Mouse (Mus musculus) CH12F3 (cell line): ENCODE measurements around the gene Gm43191.
"Not testable (repeated sequence)": the region's sequence is repeated elsewhere in the genome, so short reads cannot be mapped to it uniquely, and the experiment has no call there.

Source experiments
- in situ Hi-C: fragments of 300-500 bp; cut with MboI; formaldehyde crosslinking; loops from 2 replicates; pipeline ENCODE4 v1.14.3; 2020; ENCODE audit warnings: low sequenced_read_pairs

Gm43191 gene

DNA sequence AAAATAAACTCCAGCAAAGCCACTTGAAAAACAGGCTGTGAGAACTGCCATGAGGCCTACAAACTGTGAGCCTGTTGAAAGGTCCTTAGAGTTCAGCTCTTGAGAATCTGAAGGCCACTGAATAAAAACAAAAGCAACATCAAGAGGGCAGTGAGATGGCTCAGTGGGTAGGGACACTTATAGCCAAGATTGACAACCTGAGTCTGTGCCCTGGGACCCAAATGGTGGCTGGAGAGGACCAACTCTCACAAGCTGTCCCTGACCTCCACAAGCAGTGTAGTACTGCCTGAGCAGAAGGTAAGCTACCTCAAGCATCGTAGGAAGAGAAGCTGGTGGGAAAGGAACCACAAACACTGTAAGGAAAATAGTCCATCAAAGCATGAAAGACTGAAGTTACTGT lies at the start of gene Gm43191:
Gm43191 (minus strand) TSS at position 101 of the 400 bp plus-strand sequence.
- in situ Hi-C loops: no loop called here

DNA sequence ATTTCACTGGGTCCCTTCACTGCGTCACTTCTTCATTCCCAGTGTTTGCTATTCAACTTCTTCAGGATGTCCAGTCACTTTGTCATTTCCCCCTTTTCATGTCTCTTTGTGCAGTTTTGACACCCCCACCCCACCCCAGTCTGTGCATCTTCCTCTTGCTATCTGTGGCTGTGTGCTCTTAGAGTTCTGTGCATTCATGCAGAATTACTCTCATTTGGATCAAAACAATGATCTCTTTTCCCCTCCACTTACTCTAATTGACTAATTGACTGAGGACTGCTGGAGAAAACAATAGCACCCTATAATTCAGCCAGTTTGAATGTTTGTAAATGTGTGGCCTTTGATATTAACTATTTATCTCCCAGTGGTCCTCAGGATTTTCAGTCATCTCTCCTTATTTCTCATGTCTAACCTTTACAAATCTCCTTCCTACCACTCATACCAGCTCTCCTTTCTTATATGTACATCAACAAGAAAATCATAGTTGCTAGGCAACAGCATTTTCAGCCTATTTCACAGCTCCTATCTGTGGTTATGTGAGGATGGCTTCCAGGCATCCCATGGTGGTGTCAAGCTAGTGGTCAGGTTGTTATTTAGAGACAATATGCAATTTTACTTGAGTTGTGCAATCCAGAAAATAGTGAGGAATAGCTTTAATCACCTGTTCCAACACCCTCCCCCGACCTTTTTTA lies 48.6 kb upstream of the Gm43191 start:
- in situ Hi-C loops: loop anchor here (25.0 kb wide), 1 partner anchor 392 kb away; no protein-coding TSS in a partner anchor

DNA sequence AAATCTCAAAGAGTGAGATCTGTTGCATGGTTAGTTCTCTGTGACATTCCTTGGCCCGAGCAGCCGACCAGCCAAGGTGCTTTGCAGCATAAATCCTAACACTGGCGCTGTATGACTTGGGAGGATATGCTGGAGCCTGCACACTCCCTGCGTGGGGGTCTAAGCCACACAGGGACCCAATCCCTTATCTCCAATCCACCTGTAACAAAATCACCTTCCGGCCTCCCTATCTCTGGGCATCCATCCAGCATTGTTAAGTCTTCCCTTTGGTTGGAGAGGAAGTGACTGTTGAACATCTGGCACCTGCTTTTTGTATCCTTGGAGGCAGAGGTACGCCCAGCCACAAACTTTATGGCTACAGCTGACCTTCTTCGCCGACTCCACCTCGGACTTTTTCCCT lies 45.7 kb upstream of the Gm43191 start:
- in situ Hi-C loops: loop anchor here (25.0 kb wide), 1 partner anchor 390 kb away; no protein-coding TSS in a partner anchor

DNA sequence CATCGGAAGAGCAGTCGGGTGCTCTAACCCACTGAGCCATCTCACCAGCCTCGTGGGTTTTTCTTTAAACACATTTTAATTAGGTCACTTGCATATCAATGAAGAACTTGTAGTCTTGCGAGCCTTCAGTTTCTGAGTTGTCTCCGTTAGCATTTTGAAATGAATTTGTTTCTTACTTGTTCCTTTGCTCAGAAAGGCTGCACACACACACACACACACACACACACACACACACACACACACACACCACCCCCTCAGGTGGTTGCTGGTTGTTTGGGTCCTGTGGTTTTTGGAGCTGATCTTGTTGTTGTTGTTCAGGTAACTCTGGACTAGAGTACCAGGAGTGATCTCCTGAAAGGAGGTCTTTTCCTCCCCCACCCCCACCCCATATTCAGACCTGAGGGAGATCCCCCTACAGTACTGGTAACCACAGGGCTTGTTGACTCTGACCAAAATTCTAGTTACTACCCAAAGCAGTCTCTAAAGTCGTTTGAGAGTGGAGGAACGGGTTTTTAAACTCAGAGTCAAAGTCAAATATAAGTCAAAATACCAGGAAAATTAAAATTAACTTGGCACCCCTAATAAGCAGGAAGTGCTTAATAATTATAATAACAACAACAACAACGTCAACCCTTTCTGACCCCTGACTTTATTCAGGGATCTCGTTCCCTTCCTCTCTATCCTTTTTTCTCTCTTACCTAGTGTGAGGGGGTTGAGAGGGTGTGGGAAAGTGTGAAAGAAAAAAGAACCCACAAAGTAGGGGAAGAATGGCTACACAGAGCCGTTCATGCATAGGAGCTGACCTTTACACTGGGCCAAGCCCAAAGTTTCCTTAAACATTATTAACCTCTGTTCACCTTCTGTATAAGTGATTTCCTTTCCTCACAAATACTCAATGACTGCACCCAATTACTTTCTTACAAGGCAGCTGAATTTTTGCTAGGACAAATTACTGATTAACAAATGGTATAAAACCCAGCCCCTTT lies 42.7 kb upstream of the Gm43191 start:
- in situ Hi-C loops: no loop called here

DNA sequence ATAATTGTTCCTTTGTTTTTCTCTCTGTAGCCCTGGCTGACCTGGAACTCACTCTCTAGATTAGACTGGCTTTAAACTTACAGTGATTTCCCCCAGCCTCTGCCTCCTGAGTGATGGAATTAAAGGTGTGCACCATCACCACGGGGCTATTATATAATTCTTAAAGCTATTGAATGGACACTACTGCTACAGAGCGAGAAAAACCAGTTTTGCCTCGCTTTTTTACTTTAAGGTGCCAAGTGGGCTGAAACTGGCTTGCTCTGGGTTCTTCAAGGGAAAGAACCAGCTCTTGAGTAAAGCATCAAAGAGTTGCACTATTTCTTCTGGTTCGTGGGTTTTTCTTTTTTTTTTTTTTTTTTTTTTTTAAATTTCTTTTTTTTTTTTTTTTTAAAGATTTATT lies 41.9 kb upstream of the Gm43191 start:
- in situ Hi-C loops: no loop called here

DNA sequence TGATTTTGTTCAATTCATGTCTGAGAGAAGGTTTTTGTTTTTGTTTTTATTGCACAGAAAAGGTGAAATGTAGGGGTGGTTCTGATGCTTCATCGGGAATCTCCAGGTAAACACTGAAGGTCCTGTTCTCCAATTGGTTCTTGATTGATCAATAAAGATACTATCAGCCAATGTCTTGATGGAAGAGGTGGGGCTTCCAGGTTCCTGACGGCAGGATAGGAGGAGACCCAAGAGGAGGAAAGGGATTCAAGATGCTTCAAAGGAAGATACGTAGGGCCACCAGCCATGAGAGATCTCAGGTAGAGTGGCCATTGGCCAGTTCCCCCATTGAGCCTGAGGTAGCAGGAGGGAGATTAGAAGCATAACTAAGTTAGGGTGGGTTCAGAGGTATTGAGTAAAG lies 37.9 kb upstream of the Gm43191 start:
- in situ Hi-C loops: no loop called here

DNA sequence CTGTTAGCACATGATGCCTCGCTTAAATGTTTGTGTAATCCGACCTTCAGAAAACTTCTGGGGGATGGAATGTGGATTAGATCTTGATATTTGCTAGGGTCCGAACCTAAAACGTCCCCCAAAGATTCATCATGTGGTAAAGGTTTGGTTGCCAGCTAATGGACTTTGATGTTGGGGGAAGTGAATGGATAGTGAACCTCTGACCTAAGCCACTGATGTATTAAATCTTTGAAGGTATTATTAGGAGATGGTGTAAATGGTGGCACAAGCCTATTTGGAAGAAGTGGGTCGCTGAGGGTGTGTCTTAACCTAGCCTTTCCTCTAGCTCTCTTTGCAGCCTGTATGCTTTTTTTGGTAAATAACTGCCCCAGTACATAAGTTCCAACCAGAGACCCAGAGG lies 32.0 kb upstream of the Gm43191 start:
- in situ Hi-C loops: no loop called here

DNA sequence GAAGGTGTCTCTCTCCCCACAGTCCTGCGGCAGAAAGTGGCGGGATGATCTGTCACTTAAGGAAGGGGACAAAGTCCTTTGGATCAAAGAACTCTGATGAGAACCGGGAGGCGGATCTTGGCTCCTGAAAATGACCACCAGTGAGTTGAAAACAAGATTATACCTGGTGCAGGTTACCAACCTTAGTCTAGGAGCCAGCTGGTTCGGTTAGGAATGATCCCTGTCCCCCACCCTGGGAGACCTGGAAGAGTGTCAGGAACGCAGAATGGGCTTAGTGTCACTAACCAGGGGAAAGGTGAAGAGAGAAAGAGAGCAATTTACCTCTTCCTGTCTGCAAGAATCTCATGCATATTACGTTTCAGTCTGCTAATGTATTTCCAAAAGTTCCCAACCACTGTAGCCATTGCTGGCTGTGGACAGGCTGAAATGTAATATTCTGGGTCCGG lies 31.4 kb upstream of the Gm43191 start, which contains the start of gene Slc35a3:
Slc35a3 (minus strand) TSS at position 396 of the 446 bp plus-strand sequence.
- in situ Hi-C loops: no loop called here

DNA sequence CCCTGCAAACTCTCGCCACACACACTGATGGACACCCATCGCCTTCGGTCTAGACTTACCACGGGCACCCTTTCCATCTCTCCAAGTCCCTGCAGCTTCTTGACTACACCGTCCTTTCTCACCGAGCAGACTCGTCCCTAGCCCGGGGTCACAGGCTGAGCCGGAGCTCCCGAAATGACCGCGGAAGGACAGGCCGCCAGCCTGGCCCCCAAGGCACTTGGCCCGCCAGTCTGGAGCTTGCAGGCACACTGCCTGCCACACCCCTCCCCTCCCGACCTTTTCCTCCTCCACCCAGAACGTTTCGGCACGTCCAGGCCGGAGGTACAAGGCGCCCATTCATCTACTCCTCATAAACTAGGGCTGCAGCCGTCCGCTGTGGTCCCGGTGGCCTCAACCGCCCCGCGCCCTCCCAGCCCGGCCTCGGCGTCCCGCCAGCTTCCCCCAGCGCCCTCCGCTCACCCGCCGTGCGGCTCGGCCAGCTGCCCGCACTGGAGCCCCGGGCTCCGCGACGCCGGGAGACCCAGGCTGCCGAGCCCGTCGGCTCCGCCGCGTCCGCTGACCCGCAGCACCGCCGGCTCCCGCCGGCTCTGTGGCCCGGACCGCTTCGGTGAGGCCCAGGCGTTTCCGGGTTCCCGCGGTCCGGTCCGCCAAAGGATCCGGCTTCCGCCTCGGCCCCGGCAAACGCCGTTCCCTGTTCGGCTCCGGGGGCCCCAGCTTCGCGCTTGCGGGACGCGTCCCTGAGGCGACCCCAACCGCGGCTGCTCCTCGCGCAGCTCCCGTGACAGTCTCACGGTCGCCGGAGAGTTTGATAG lies 30.8 kb upstream of the Gm43191 start:
- in situ Hi-C loops: no loop called here

DNA sequence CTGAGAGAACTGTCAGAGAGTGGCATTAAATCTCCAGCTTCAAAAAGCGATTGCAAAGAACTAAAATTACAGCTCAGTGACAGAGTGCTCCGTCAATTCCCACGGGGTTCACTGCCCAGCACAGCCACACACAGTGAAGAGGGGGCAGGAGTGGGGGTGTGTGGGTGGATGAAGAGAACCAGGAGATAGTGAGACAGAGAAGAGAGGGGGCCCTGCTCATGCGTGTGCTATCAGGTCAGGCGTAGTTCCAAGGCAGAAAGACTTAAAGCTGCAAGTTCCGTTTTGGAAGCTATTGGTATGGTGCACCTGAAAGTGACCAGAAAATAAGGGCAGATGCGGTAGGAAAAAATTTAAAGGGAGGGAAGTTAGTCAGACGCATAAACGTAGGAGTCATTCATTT lies 29.9 kb upstream of the Gm43191 start:
- in situ Hi-C loops: no loop called here

DNA sequence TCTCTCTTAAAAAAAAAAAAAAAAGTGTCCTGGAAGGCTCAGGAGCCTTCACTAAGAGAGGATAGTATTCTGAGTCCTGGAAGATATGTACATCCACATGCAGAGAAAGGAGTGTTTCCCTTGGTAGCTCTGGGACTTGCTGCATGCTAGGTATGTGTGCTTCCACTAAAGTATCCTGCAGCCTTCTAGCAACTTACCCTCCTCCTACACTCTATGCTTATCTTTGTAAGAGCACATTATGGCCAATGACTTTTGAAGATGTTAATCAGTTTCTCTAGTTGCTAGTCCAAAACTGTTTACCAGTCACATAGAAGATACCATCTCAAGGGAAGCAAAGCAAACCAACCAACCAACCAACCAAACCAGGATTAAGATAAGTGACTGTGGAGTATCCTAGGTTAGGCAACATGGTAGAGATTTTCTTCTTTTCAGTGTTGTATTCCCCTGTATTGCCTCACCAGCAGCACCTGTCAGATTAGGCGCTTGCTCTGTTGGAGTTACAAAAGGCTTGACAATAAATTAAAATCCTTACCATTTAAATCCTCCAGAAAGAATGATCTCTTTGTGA lies 24.7 kb upstream of the Gm43191 start:
- in situ Hi-C loops: no loop called here

DNA sequence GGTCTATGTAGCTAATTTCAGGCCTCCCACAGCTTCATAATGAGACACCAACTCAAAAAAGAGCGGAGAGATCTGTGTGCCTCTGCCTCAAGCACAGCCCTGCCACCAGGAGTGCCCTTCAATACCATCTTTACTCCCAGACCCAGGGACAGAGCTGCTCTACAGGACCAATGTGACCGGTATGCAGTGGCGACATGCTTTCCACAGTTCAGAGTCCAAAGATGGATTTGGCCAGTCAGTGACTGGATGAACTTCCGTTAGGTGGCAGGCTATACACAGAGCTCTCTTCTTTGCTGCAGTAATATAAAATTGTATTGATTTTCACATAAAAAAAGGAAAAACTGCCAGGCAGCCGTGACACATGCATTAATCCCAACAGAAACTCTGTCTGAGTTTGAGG lies 22.8 kb upstream of the Gm43191 start:
- in situ Hi-C loops: no loop called here

DNA sequence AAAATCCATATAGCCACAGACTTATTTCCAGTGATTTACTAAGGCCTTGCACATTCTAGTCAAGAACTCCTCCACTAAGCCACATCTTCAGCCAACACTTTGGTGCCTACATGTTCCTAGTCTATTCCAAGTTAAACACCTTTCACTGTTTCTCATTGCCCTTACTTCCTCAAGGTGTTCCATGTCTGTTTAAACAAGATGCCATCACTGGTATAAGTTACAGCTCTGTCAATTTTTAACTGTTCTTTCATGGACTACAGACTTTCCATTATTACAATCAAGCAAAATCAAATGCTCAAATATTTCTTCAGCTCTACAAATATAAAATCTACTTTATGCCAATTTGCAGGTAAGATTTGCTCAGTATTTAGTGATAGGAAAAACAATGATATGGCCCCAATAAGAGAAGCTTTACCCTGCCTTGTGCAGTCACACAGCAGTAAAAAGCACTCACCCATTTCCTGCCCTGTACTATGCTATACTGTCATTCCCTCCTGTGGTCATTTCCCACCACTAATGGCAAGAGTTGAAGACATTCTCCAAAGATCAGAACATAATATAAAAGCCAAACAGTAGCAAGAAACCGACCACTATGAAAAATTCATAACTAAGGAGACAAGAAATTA lies 21.7 kb upstream of the Gm43191 start:
- in situ Hi-C loops: no loop called here

DNA sequence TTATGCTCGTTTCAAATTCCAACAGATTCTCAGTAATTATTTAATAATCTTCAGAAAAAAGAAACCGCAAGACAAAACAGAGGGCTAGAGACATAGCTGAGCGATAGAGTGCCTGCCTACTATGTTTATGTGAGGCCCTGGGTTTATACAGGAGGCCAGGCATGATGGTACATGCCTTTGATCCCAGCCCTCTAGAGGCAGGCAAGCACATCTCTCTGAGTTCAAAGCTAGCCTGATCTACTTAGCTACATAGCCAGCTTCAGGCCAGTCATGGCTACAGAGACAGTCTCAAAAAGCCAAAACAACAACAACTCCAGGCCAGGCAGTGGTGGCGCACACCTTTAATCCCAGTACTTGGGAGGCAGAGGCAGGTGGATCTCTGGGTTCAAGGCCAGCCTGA lies 20.5 kb upstream of the Gm43191 start:
- in situ Hi-C loops: no loop called here

DNA sequence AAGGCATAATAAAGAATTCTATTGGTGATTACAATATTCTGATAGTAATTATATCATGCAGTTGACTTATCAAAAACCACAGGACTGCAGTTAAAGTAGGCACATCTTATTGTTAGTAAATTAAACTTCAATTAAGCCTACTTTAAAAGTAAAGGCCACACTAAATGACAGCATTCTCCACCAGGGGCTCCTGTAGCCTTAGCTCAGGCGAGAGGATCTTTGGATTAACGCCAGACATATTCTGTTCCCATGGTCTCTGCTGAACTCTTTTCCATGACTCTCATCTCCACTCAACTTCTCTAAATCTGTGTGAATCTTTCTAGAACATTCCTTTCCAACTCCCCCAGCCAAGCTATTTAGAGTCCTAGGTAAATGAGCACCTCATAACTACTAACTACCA lies 17.7 kb upstream of the Gm43191 start:
- in situ Hi-C loops: no loop called here

DNA sequence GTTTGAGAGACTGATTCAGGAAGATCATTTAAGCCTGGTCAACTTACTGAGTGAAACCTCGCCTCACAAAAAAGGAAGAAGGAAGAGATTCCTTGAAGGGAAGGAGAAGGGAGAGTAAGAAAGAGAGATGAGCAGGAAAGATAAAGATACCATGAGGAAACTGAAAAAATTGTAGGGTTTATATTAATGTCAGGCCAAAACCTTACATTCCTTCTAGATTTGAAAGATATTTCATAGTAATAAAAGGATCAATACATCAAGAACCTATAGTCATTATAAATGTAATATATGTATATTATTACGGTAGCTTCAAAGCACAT lies 14.6 kb upstream of the Gm43191 start:
- in situ Hi-C loops: no loop called here

DNA sequence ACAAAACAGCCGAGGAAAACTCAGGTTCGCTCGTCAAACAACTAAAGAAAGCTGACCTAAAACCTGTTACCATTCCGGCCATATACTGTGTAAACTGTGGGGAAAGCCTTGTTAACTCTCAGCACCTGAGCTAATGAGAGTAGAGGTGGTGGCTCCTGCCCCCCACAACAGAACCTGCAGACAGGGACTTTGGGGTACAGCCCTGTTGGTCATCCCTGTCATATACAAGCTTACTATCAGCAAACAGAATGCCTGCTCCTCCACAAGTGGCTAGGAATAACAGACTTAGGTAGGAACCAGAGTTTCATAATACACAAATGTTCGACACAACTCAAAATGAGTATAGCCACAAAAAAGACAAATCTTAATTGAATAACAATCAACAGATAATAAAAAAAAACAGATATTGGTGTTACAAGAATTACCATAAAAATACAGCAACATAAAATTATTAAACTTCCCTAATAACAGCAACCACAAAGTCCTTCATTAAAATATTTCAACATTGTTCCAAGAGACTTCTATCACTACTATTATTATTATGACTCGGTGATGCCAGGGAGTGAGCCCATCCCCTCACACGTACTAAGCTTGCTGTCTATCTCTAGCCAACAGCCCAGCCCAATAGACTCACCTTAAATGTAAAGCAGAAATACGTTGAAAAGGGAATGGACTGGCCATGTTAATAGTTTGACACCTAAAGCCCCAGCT lies 14.1 kb upstream of the Gm43191 start:
- in situ Hi-C loops: no loop called here

DNA sequence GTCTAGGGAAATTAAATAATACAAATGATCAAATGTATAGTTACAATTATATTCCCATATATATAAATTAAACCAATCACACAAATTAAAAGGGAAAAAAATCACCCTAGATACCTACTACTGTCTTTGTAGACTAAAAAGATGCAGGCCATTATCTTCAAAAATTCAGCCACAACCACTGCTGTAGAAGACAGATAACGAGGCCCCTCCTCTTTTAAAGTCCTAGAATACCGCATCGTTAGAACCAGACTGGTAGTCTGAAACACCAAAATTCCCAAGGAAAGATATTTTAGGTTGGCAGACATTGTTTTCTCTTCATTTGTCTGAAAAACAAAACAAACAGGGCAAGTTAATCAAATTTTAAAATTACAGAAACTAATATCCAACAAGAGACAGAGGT lies 13.3 kb upstream of the Gm43191 start:
- in situ Hi-C loops: no loop called here

DNA sequence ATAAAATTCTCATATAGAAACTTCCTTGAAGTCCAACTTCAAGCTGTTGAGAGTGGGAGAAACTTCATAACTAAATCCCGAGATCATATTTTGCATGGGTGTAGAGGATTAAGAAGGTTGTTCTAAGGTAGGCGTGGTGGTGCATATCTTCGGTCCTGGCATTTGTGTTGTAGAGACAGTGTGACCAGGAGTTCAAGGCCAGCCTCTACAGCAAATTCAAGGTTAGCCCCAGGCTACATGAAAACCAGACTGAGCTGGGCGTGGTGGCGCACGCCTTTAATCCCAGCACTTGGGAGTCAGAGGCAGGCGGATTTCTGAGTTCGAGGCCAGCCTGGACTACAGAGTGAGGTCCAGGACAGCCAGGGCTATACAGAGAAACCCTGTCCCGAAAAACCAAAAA lies 16.8 kb downstream of the Gm43191 start:
- in situ Hi-C loops: not testable (repeated sequence)

DNA sequence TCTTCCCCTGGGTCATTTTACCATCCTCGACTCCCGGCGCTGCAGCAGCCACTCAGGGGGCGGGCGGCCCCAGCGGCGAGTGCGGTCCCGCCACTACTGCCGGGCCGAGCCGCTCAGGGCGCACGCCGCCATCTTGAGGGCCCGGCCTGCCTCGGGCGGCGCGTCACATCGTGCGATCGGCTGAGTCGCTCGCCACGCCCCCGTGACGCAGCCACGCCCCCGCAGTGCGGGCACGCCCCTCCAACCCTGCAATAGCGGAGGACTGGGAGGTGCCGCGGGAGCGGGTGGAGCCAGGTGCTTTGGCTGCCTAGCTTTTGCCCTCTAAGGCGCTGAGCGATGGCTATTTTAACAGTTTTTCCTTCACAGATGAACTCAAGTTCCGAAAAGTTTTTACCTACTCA lies 18.6 kb downstream of the Gm43191 start, which contains the start of gene Mfsd14a:
Mfsd14a (minus strand) TSS at position 215 of the 401 bp plus-strand sequence.
- in situ Hi-C loops: no loop called here
